Mouse (Mus musculus) neural tube, embryonic 10.5 days (tissue): ENCODE results near the gene Scyl1.

Experiments used
- DNase-seq: peaks from one replicate; pipeline ENCODE4 v3.0.0-alpha.2; 2017; ENCODE audit warnings: low spot score; ENCODE audit errors: extremely low spot score

Gene Scyl1

GRCm38 (mm10) chr19:5803041-5803880, 32.0 kb upstream of the Scyl1 start:
- DNase-seq, result peak; percentile 100

DNA sequence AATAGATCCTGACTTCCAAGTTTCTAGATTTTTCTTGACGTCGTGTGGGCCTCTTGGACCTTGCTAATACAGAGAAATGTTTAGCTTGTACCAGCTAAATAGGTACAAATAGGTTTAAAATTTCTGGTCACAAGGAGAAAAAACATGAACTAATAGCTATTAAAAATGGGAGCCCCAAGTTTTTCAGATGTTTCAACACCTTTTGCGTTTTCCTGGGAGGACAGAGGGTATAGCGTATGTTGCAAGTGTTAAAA, 31.5 kb upstream of the Scyl1 start:
- DNase-seq, result no peak

GRCm38 (mm10) chr19:5802011-5802786, 31.0 kb upstream of the Scyl1 start:
- peak; percentile 97 for DNase-seq

DNA sequence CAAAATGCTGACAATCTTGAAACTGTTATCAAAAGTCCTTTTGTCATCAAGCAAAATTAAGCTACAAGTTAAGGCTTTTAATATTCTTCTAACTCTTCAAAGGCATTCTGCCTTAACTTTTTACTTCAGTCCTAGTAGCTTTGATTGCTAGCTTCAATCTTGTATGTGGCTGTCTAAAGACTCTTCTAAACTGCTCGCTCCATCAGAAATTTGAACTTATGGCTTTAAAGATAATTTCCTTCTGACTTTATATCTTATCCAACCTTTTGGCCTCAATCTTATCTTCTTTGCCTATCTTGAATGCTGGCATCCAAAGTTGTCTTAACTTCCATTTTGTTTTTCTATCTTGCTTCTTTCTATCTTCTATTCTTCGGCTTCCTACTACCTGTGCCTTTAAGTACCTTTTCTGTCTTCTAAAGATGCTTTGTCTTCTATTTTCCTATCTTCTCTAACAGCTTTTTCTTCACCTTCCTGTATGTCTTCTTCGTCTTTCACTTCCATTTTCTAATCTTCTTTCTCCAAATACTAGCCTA, 30.3 kb upstream of the Scyl1 start:
- no peak for DNase-seq

- peak; percentile 64 for DNase-seq
Measured at GRCm38 (mm10) chr19:5800632-5801431, 29.6 kb upstream of the Scyl1 start.

- DNase-seq, result no peak
Measured at GRCm38 (mm10) chr19:5800350-5800631, 29.1 kb upstream of the Scyl1 start.

GRCm38 (mm10) chr19:5799566-5800349, 28.5 kb upstream of the Scyl1 start:
- DNase-seq, result peak; percentile 57

GRCm38 (mm10) chr19:5798700-5799479, 27.7 kb upstream of the Scyl1 start:
- peak; percentile 34 for DNase-seq

- DNase-seq, result no peak
Measured at GRCm38 (mm10) chr19:5797381-5798111, 26.3 kb upstream of the Scyl1 start.

GRCm38 (mm10) chr19:5796573-5797111, 25.4 kb upstream of the Scyl1 start:
- DNase-seq, result no peak

DNA sequence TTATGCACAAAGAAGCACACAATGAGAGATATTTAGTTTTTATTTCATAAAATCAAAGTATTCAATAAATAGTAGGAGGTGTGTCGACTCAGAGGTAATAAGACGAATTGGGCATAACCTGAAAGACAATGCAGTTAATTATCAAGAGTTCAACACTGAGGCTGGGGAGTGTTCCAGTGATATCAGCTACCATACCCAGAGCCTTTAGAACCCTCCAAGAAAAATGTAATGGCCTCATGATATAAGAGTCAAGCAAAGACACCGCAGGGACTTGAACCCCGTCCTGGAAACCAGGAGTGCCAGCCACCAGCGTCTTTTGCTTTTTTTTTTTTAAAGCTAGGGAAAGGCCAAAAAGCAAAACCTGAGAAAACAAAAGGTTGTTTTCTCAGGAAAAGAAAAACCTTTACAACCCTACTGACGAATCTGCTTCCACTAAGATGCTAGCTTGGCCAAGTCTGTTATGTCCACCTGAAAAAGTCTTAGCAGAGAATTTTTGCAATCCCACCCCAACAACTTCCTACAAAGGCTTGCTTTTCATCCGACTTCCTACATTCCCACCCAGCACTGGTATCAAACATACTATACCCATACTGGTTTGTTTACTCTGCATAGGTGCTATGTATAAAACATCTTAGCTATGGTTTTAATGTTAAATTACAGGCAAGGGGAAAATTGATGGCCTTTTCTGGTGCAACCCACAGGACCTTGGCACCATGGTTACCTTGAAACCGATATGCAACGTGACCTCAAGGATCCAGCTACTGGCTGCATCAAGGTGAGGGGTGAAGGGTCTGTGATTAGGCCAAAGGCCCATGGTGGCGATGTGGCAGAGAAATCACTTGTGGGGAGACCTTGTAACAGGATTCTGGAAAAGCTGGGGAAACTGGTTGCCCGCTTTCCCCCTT, 24.7 kb upstream of the Scyl1 start:
- no peak for DNase-seq

DNA sequence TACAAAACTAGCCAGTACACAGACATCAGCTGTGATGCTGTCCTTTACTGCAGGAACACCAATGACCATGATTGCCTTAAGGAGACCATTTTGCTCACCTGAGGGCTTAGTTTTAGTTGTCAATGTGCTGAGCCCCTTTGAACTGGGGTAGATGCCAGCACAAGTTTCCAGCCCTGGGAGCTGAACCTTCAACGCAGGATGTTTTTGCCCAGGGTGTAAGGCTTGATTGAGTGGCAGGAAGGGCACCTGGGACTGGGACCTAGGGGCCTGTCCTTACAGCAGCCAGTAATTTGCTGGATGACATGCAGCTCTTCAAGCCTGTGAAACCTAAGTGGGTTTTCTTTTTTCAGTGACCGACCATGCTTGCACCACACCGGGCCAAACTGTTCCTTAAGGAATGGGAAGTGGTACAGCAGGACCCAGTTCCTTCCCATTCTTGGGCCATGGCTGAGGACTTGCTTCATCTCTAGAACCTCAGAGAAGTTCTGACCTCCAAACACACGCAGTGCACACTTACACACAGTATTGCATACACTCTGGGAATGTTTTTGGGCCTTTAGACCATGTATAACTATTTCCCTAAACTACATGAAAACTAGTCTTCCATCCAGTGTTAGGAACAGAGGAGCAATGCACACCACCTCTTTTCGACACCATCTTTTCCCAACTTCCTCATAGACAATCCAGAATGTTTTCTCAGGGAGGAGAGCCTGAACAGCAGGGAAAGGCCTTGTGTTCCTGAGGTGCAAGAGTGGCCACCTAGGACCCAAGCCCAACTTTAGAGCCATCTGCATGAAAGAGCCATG, 23.8 kb upstream of the Scyl1 start:
- peak; percentile 49 for DNase-seq

DNA sequence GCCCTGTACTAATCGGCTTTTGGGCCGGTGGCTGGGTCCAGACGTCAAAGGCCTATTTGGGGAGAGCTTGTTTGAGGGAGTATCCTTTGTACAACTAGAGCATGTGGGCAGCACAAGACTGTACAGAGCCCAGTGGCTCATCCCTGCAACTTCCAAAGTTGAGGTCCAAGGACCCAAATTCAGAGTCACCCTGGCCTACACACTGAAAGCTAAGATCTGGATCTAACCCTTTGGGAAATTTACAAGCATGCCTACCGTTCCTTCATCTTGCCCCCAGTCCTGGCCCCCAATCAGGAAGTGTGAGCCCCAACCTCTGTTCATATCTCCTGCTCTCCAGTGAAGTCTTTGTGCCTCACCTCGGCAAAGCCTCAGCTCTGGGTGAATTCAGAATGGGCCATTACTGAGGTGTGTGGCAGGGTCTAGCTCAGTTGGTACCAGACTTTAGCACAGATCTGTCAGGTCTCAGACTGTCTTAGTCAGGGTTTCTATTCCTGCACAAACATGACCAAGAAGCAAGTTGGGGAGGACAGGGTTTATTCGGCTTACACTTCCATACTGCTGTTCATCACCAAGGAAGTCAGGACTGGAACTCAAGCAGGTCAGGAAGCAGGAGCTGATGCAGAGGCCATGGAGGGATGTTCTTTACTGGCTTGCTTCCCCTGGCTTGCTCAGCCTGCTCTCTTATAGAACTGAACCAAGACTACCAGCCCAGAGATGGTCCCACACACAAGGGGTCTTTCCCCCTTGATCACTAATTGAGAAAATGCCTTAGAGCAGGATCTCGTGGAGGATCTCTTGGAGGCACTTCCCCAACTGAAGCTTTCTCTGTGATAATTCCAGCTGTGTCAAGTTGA, 22.9 kb upstream of the Scyl1 start:
- peak; percentile 51 for DNase-seq

GRCm38 (mm10) chr19:5793116-5793515, 21.9 kb upstream of the Scyl1 start:
- peak; percentile 51 for DNase-seq

- no peak for DNase-seq
Measured at GRCm38 (mm10) chr19:5791329-5791728, 20.1 kb upstream of the Scyl1 start.

DNA sequence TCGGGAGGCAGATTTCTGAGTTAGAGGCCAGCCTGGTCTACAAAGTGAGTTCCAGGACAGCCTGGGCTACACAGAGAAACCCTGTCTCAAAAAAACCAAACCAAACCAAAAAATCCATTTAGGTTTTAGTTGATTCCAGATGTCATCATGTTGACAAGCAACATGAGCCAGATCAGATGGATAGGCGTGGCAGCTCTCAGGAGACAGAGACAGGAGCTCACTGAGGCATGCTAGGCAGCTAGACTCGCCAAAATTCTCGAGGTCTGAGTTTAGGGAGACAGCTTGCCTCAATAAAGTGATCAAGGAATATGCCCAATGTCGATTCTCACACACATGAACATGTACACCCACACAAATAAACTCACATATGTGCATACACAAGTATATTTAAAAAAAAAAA, 17.8 kb upstream of the Scyl1 start:
- no peak for DNase-seq

GRCm38 (mm10) chr19:5788620-5789019, 17.4 kb upstream of the Scyl1 start:
- no peak for DNase-seq
